Mouse (Mus musculus): ENCODE data around the gene Ppfia3. TPM values are rescaled to one million over a fixed set of nuclear protein-coding genes. Genes with fewer than 3 reads are reported as not detected.

The Ppfia3 gene
- total RNA-seq, 1 experiment: 6.9 TPM

DNA sequence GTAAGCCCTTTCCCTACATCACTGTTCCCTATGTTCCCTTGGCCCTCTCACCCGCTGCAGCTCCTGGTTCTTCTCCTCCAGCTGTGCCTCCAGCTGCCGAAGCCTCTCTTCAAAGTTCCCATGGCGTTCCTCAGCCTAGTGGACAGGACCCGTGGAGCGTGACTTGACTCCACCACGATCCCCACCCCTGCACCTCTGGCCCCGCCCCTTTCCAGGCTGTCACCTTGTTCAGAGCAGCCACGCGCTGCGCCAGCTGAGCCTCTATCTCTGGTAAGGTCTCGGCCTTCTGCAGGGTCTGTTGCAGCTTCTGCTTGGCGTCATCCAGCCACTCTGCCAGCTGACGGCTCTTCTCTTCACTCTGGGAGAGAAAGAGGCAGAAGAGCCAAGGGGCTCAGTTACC is 10.7 kb downstream of the Ppfia3 start:
- H3K9me3 ChIP-seq (ENCODE audit: control insufficient read depth, insufficient read depth, low read depth, low read length): no peaks in the 10 kb centered on the region
- TF ChIP-seq CHD2 (IDR thresholded peaks at IDR 0.05; ENCODE audit: low read depth, low read length): no peak
- TF ChIP-seq MAFK (IDR thresholded peaks at IDR 0.05; ENCODE audit: insufficient read depth, low read depth, low read length): no peak
- TF ChIP-seq HCFC1 (IDR thresholded peaks at IDR 0.05; ENCODE audit: borderline replicate concordance, insufficient read depth, low read length): no peak
- no peak for TF ChIP-seq ZC3H11A (IDR thresholded peaks at IDR 0.05; ENCODE audit: borderline replicate concordance, low read depth, low read length)
- TF ChIP-seq ZNF384 (IDR thresholded peaks at IDR 0.05; ENCODE audit: low read depth, low read length): no peak
- H3K4me3 ChIP-seq (ENCODE audit: insufficient read depth in 1 of 2, low read depth in 1 of 2, low read length in 2 of 2, poor library complexity in 1 of 2, severe bottlenecking in 1 of 2): no peak overlapping the region
- no peak for DNase-seq (ENCODE audit: low read depth, low spot score)
- in situ Hi-C loops (cut with MboI; ENCODE audit: low sequenced_read_pairs in 2 of 2, unreplicated experiment in 2 of 2): no loop called here
- no peak overlapping the region for H3K9ac ChIP-seq (ENCODE audit: insufficient read depth, low read depth, low read length, poor library complexity, severe bottlenecking)
- no peak overlapping the region for H3K27ac ChIP-seq (ENCODE audit: insufficient read depth, low read depth, low read length, poor library complexity, severe bottlenecking)
- H3K4me1 ChIP-seq (ENCODE audit: control insufficient read depth in 2 of 2, insufficient read depth in 2 of 2, low read length in 2 of 2, poor library complexity in 1 of 2): peaks cover 3 to 14% of the 10 kb centered on the region in 2 experiments; a peak in 2 of 4 replicates
- H3K36me3 ChIP-seq (ENCODE audit: control insufficient read depth, insufficient read depth, low read length, poor library complexity, severe bottlenecking): peaks cover 2% of the 10 kb centered on the region; the same call in 1 of the 2 replicates

DNA sequence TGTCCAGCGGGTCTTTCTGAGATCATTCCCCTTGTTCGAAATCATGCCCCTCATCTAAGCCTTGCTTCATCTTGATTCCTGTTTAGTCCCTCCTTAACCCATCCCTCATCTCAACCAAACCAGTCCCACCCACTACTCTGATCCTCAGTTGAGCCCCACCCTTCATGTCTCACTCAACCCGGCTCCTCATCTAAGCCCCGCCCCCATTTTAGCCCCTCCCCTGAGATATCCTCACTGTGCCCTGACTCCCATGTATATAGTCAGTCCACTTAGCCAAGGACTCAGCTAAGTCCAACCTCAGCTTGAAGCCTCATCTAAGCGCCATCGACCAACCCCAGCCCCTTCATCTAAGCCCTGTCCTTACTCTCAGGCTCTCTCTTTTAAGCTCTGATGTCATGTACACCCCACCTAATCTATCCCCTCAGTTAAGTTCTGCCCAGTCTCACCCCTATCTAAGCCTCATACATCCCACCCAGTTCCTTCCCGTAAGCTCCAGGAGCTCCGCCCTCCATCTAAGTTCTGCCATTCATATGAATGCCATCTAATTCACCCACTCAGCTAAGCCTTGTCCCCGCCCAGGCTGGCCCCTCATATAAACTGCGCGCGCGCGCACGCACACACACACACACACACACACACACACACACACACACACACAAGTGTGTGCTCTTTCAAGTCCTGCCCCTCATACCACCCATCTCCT is 11.3 kb downstream of the Ppfia3 start:
- no peaks in the 10 kb centered on the region for H3K9me3 ChIP-seq (ENCODE audit: control insufficient read depth, insufficient read depth, low read depth, low read length)
- in situ Hi-C loops (cut with MboI; ENCODE audit: low sequenced_read_pairs in 2 of 2, unreplicated experiment in 2 of 2): no loop called here
- 0 out of 4 replicates have a peak overlapping the region, but pooled peaks of 1 of the 2 experiments have one; percentile 24 for H3K4me3 ChIP-seq (ENCODE audit: insufficient read depth in 1 of 2, low read depth in 1 of 2, low read length in 2 of 2, poor library complexity in 1 of 2, severe bottlenecking in 1 of 2)
- H3K27ac ChIP-seq (ENCODE audit: insufficient read depth, low read depth, low read length, poor library complexity, severe bottlenecking): no peak overlapping the region
- H3K4me1 ChIP-seq (ENCODE audit: control insufficient read depth in 2 of 2, insufficient read depth in 2 of 2, low read length in 2 of 2, poor library complexity in 1 of 2): peaks cover 3 to 14% of the 10 kb centered on the region in 2 experiments; a peak in 2 of 4 replicates
- no peak for DNase-seq (ENCODE audit: low read depth, low spot score)
- H3K36me3 ChIP-seq (ENCODE audit: control insufficient read depth, insufficient read depth, low read length, poor library complexity, severe bottlenecking): peaks cover 2% of the 10 kb centered on the region; the same call in 1 of the 2 replicates
- no peak overlapping the region for H3K9ac ChIP-seq (ENCODE audit: insufficient read depth, low read depth, low read length, poor library complexity, severe bottlenecking)
- TF ChIP-seq MAFK (IDR thresholded peaks at IDR 0.05; ENCODE audit: insufficient read depth, low read depth, low read length) (no peak), HCFC1 (IDR thresholded peaks at IDR 0.05; ENCODE audit: borderline replicate concordance, insufficient read depth, low read length) (no peak), ZNF384 (IDR thresholded peaks at IDR 0.05; ENCODE audit: low read depth, low read length) (no peak)

DNA sequence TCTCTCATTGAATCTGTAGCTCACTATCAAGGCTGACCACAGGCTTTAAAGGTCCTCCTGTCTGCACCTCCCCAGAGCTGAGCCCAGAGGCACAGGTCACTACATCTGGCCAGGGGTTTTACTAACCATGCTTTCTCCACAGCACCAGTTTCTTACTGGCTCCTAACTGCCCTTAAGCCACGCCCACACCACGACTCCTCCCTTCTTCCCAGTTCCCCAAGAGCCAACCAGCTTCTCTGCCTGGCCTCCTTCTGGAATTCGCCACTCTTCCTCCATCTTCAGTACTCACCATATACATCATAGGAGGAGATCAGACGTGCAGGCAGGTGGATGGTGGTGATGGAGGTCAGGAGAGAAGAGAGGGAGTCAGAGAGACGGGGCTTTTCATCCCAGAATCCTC is 13.8 kb downstream of the Ppfia3 start:
- H3K27ac ChIP-seq (ENCODE audit: insufficient read depth, low read depth, low read length, poor library complexity, severe bottlenecking): no peak overlapping the region
- H3K4me1 ChIP-seq (ENCODE audit: control insufficient read depth in 2 of 2, insufficient read depth in 2 of 2, low read length in 2 of 2, poor library complexity in 1 of 2): peaks cover 0 to 11% of the 10 kb centered on the region in 2 experiments; a peak in 1 of 4 replicates
- H3K9ac ChIP-seq (ENCODE audit: insufficient read depth, low read depth, low read length, poor library complexity, severe bottlenecking): 0 out of 2 replicates have a peak overlapping the region, but pooled peaks have one; percentile 43
- DNase-seq (ENCODE audit: low read depth, low spot score): no peak
- TF ChIP-seq MAFK (IDR thresholded peaks at IDR 0.05; ENCODE audit: insufficient read depth, low read depth, low read length) (no peak), ZNF384 (IDR thresholded peaks at IDR 0.05; ENCODE audit: low read depth, low read length) (no peak), CHD2 (IDR thresholded peaks at IDR 0.05; ENCODE audit: low read depth, low read length) (no peak), ZC3H11A (IDR thresholded peaks at IDR 0.05; ENCODE audit: borderline replicate concordance, low read depth, low read length) (no peak), HCFC1 (IDR thresholded peaks at IDR 0.05; ENCODE audit: borderline replicate concordance, insufficient read depth, low read length) (no peak)
- H3K4me3 ChIP-seq (ENCODE audit: insufficient read depth in 1 of 2, low read depth in 1 of 2, low read length in 2 of 2, poor library complexity in 1 of 2, severe bottlenecking in 1 of 2): peak overlapping the region; percentile 25 to 81; a peak in 3 of 4 replicates
- H3K36me3 ChIP-seq (ENCODE audit: control insufficient read depth, insufficient read depth, low read length, poor library complexity, severe bottlenecking): peaks cover 2% of the 10 kb centered on the region; the same call in 1 of the 2 replicates
- no peaks in the 10 kb centered on the region for H3K9me3 ChIP-seq (ENCODE audit: control insufficient read depth, insufficient read depth, low read depth, low read length)
- in situ Hi-C loops (cut with MboI; ENCODE audit: low sequenced_read_pairs in 2 of 2, unreplicated experiment in 2 of 2): no loop called here

DNA sequence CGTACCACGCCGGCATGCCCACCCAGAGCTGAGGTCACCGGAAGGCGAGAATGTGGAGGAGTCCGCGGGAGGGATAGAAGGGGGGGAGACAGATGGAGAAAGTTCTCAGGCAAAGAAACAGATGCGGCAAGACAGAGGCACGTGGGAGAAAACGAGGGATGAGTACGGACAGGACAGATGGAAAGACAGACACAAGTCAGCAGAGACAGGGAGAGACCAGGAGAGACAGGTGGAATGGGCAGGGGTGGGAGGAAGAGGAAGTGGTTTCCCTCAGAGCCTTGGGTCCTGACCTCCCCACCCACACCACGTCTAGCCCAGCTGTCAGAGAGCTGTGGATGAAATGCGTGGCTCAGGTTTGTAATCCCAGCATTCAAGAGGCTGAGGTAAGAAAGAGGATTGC is 19.9 kb downstream of the Ppfia3 start:
- in situ Hi-C loops (cut with MboI; ENCODE audit: low sequenced_read_pairs in 2 of 2, unreplicated experiment in 2 of 2): no loop called here
- peak overlapping the region; percentile 21; the same call in 1 of the 2 replicates for H3K9ac ChIP-seq (ENCODE audit: insufficient read depth, low read depth, low read length, poor library complexity, severe bottlenecking)
- TF ChIP-seq ZC3H11A (IDR thresholded peaks at IDR 0.05; ENCODE audit: borderline replicate concordance, low read depth, low read length) (no peak), MAFK (IDR thresholded peaks at IDR 0.05; ENCODE audit: insufficient read depth, low read depth, low read length) (no peak), HCFC1 (IDR thresholded peaks at IDR 0.05; ENCODE audit: borderline replicate concordance, insufficient read depth, low read length) (no peak), CHD2 (IDR thresholded peaks at IDR 0.05; ENCODE audit: low read depth, low read length) (no peak), ZNF384 (IDR thresholded peaks at IDR 0.05; ENCODE audit: low read depth, low read length) (no peak)

More for the DNA sequence above, 19.9 kb downstream of the Ppfia3 start:
- H3K9me3 ChIP-seq (ENCODE audit: control insufficient read depth, insufficient read depth, low read depth, low read length): no peaks in the 10 kb centered on the region
- DNase-seq (ENCODE audit: low read depth, low spot score): no peak
- peaks cover 2 to 13% of the 10 kb centered on the region in 2 experiments; a peak in 1 of 4 replicates for H3K4me1 ChIP-seq (ENCODE audit: control insufficient read depth in 2 of 2, insufficient read depth in 2 of 2, low read length in 2 of 2, poor library complexity in 1 of 2)
- no peak overlapping the region for H3K27ac ChIP-seq (ENCODE audit: insufficient read depth, low read depth, low read length, poor library complexity, severe bottlenecking)
- no peaks in the 10 kb centered on the region for H3K36me3 ChIP-seq (ENCODE audit: control insufficient read depth, insufficient read depth, low read length, poor library complexity, severe bottlenecking)
- peak overlapping the region; percentile 17 to 21; a peak in 2 of 4 replicates for H3K4me3 ChIP-seq (ENCODE audit: insufficient read depth in 1 of 2, low read depth in 1 of 2, low read length in 2 of 2, poor library complexity in 1 of 2, severe bottlenecking in 1 of 2)
